Mouse (Mus musculus) CD4-positive helper T cell, adult 2 months (primary cell): ENCODE data around the gene Ctnnd1.
A peak's percentile ranks its signal among the peaks of the same experiment; 100 is the strongest.

Experiments
- DNase-seq: peaks from one replicate; pipeline ENCODE4 v3.0.0-alpha.2; 2012; ENCODE audit warnings: low read depth, missing footprints, low spot score

The Ctnnd1 gene

DNA sequence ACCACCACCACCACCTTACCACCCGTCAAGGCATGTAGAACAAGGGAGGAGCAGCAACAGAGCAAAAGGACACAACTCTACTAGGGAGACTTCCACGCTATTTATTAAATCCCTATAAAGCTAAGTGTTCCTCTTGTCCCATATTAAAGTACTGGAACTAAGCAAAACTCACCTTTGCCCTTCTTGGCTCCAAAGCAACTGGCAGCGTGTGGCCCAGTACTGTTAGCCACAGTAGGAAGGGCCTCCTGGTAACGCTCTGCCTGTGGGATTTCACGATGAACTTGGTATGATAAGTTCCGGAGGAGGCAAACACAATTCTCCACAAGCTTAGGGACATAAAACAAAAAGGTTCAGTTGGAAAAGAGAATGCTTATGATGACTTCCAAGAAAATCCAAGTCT is 37.8 kb downstream of the Ctnnd1 start:
- no peak for DNase-seq

- no peak for DNase-seq
Measured at GRCm38 (mm10) chr2:84607842-84608241, 42.7 kb downstream of the Ctnnd1 start.

DNA sequence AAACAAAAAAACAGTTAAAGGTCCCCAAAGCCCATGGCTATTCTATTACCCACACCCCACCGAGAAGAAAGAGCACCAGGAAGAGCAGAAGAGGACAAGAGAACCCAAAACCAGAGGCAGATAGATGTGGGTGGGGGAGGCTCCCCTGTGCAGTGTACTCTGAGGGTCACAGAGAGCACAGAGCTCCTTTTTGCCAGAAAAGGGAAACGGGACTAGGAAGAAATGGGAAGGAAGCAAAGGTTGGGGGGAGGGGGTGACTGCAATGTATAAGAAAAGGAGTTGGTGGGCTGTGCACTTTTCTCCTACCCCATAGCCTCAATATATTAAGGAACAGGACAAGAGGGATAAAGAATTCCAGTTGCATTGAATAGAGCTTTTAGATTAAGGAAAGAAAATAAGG is 49.6 kb downstream of the Ctnnd1 start:
- DNase-seq = no peak

DNA sequence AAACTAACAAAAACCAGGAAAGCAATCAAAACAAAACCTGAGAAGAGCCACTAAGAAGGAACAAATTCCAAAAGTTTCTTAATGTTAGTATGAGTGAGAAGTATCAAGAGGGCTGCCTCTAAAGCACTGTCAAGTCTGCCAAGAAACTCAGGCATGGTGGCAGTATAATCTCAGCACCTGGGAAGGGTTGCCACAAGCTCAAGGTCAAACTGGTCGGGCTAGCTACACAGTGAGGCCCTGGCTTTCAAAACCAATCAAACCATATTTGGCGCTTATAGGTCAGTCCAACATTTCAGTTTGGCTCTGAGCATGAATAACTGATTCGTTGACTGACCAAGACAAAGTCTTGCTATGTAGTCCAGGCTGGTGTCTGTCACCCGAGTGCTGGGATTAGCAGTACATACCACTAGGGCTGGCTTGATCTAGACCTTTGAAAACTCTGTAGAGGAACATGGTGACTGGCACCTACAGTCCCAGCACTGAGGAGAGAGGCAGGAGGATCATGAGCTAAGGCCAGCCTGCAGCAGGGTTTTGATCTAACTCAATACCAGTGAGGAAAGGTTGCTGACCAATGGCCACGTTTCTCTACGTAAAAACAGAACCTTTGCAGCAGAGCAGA is 51.2 kb downstream of the Ctnnd1 start:
- no peak for DNase-seq

DNA sequence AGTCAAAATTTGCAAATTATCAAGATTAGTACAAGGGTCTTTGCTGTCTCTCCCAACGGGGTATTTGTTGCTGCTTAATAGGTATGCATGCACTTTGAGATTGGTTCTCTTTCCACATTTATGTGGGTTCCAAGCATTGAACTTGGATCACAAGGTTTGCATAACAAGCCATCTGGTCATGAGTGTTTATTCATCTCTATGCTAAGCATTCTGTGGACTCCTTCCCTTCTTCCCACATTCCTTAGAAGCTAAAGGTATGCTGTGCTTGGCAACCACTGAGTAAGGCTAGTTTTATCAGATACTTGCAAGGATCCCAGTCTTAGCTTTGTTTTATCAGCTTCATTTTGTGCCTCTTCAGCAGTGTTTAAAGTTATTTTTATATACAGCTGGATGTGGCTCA is 53.4 kb downstream of the Ctnnd1 start:
- no peak for DNase-seq

DNA sequence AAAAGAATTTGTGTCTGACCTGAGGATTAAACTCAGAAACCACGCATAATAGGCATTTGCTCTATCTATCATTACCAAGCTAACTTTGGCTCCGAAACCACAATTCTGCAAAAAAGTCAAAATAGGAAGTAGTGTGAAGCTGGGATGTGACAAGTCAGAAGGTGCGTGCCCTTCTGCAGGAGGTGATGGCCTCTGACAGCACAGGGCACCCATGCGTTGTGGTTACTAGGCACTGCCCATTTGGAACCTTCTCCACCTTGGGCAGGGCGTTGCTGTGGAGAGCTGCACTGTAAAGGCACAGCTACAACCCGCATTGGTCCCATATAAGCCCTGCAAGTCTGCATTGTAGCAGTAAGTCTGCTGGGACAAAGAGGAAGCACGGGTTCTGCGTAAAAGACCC is 57.8 kb downstream of the Ctnnd1 start:
- no peak for DNase-seq

GRCm38 (mm10) chr2:84585700-84586099 is 64.9 kb downstream of the Ctnnd1 start:
- no peak for DNase-seq

GRCm38 (mm10) chr2:84582286-84582685 is 68.3 kb downstream of the Ctnnd1 start:
- DNase-seq = peak; percentile 76

GRCm38 (mm10) chr2:84581208-84581607 is 69.4 kb downstream of the Ctnnd1 start:
- peak; percentile 8 for DNase-seq

DNA sequence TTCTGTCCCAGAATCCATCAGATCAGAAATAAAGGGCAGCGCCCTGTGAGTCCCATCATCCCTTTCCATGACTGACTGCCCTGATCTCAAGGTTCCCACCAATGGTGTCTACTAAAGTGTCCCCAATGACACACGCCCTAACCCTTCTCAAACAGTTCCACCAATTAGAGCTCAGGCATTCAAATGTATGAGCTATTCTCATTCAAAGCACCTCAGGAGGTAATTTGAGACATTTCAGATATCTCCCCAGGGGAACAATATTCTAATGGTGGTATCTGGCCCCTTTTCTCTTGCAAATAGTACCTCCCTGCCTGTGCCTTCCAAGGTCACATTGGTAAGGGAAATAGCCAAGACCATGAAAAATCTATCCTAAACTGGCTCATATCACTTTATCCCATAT is 71.3 kb downstream of the Ctnnd1 start:
- no peak for DNase-seq

DNA sequence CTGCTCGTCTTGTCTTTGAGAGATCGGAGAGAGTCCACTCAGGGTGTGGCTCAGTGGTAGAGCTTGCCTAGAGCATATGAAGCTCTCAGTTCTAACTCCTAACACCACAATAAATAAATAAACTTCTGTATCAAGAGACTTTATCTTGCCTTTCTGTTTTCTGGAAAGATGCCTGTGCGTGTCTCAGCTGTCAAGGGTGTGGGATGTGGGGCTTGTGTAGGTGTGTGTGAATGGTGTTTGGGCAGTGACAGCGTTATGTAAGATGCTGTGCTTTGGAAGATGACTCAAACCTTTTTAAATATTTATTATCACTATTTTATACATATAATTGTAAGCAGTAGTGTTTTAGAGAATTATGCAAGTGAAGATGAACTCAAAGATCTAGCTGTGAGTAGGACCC is 76.4 kb downstream of the Ctnnd1 start:
- DNase-seq = no peak

- no peak for DNase-seq
Measured at GRCm38 (mm10) chr2:84556888-84557514, 93.6 kb downstream of the Ctnnd1 start.

- DNase-seq = no peak
Measured at GRCm38 (mm10) chr2:84551390-84552100, 99.0 kb downstream of the Ctnnd1 start.
